Mouse (Mus musculus) heart, embryonic 14.5 days (tissue): Measurements from ENCODE around the gene Gm9803. TPM values are rescaled to one million over a fixed set of nuclear protein-coding genes. Genes with fewer than 3 reads are reported as not detected.
"Not testable (repeated sequence)": the region's sequence is repeated elsewhere in the genome, so short reads cannot be mapped to it uniquely, and the experiment has no call there.

ENCODE experiments used
- ATAC-seq: fragments of 200-750 bp; cut with Nextera tagmentation; 2 replicates; pipeline ENCODE4 v1.8.0; 2017; ENCODE audit warnings: low read depth, moderate TSS enrichment; ENCODE audit not compliant: insufficient number of reproducible peaks, insufficient read depth, low FRiP score
- H3K27ac ChIP-seq, 2 experiments: fragments of 200-500 bp in 1 of 2; fragments of 300-500 bp in 1 of 2; sonication (generic) in 1 of 2; replicated peaks in 1 of 2; 2 replicates each; pipeline ENCODE4 v1.5.1; 2012 to 2014; ENCODE audit warnings: low read depth in 2 of 2, low read length in 2 of 2, control low read depth in 1 of 2, mild to moderate bottlenecking in 1 of 2, mixed read lengths in 1 of 2; ENCODE audit not compliant: control insufficient read depth in 1 of 2, insufficient read depth in 1 of 2
- H3K27me3 ChIP-seq: fragments of 300-500 bp; sonication (generic); 2 replicates; pipeline ENCODE4 v1.6.1; 2014; ENCODE audit warnings: mild to moderate bottlenecking, low read length, control low read depth; ENCODE audit not compliant: control insufficient read depth, insufficient read depth
- H3K36me3 ChIP-seq: fragments of 300-500 bp; sonication (generic); 2 replicates; pipeline ENCODE4 v1.6.1; 2014; ENCODE audit warnings: mild to moderate bottlenecking, control low read depth, low read length, mixed read lengths; ENCODE audit not compliant: control insufficient read depth, insufficient read depth
- H3K4me1 ChIP-seq, 2 experiments: fragments of 200-500 bp in 1 of 2; fragments of 300-500 bp in 1 of 2; sonication (generic) in 1 of 2; 2 replicates each; pipeline ENCODE4 v1.6.1; 2012 to 2014; ENCODE audit warnings: low read length in 2 of 2, control low read depth in 1 of 2, mixed read lengths in 1 of 2; ENCODE audit not compliant: control insufficient read depth in 2 of 2, insufficient read depth in 2 of 2
- H3K4me2 ChIP-seq: fragments of 300-500 bp; sonication (generic); 2 replicates; pipeline ENCODE4 v1.6.1; 2014; ENCODE audit warnings: mild to moderate bottlenecking, low read length
- H3K4me3 ChIP-seq, 2 experiments: fragments of 200-500 bp in 1 of 2; fragments of 300-500 bp in 1 of 2; sonication (generic) in 1 of 2; 2 replicates each; pipeline ENCODE4 v1.5.1; 2012 to 2014; ENCODE audit warnings: low read length in 2 of 2, mild to moderate bottlenecking in 2 of 2, control low read depth in 1 of 2, low read depth in 1 of 2, moderate library complexity in 1 of 2; ENCODE audit not compliant: control insufficient read depth in 1 of 2, insufficient read depth in 1 of 2
- H3K9ac ChIP-seq: fragments of 300-500 bp; sonication (generic); 2 replicates; pipeline ENCODE4 v1.6.1; 2014; ENCODE audit warnings: mild to moderate bottlenecking, low read length
- H3K9me3 ChIP-seq: fragments of 300-500 bp; sonication (generic); 2 replicates; pipeline ENCODE4 v1.6.1; 2016; ENCODE audit warnings: low read length, control low read depth; ENCODE audit not compliant: control insufficient read depth
- WGBS: fragments of 180-500 bp; shearing (Covaris S2); extraction: QIAGEN DNeasy Blood & Tissue Kit; methylation state at CpG from one replicate; pipeline ENCODE4 v1.1.7; 2014; 5-methylcytosine and 5-hydroxymethylcytosine counted together
- polyA plus RNA-seq: library from polyadenylated mRNA; unstranded; fragments of >200 nt; fragmentation: Nextera tagmentation; extraction: Ambion mirVana; gene quantifications from 2 replicates; pipeline ENCODE4 v1.2.1, GENCODE M21; 2014

Gm9803 gene
- polyA plus RNA-seq, result 16.6 and 19.3 TPM in 2 replicates

- H3K4me1 ChIP-seq, H3K4me3 ChIP-seq, H3K9ac ChIP-seq, H3K4me2 ChIP-seq, ATAC-seq, H3K27me3 ChIP-seq, H3K9me3 ChIP-seq, H3K27ac ChIP-seq: not testable (repeated sequence)
- peaks cover 43% of the 10 kb centered on the region for H3K36me3 ChIP-seq
- 97% methylated on average over 10 of the region's 10 CpGs for WGBS
Observed at GRCm38 (mm10) chr10:43523931-43524330, at the start of gene Gm9803. TSS of gene Gm9803 (plus strand) at chr10:43524084.

GRCm38 (mm10) chr10:43475376-43475775, 48.5 kb upstream of the Gm9803 start:
- H3K27ac ChIP-seq, result no peak overlapping the region
- H3K9me3 ChIP-seq, result no peaks in the 10 kb centered on the region
- WGBS, result 48% methylated on average over 4 of the region's 4 CpGs
- no peaks in the 10 kb centered on the region for H3K36me3 ChIP-seq
- ATAC-seq, result no peak
- no peak overlapping the region for H3K4me2 ChIP-seq
- no peaks in the 10 kb centered on the region for H3K27me3 ChIP-seq
- peaks cover under 1 to 7% of the 10 kb centered on the region in 2 experiments; a peak in 3 of 4 replicates for H3K4me1 ChIP-seq
- no peak overlapping the region for H3K9ac ChIP-seq
- H3K4me3 ChIP-seq, result no peak overlapping the region

- ATAC-seq, result no peak
- H3K9me3 ChIP-seq, result no peaks in the 10 kb centered on the region
- H3K4me3 ChIP-seq, result peak overlapping the region; percentile 89 to 90; a peak in 3 of 4 replicates
- peaks cover 3 to 17% of the 10 kb centered on the region in 2 experiments; a peak in 3 of 4 replicates for H3K4me1 ChIP-seq
- no peaks in the 10 kb centered on the region for H3K36me3 ChIP-seq
- 0 out of 4 replicates have a peak overlapping the region, but pooled peaks of 1 of the 2 experiments have one; percentile 98 for H3K27ac ChIP-seq
- H3K9ac ChIP-seq, result peak overlapping the region; percentile 95
- H3K27me3 ChIP-seq, result no peaks in the 10 kb centered on the region
- 8% methylated on average over 9 of the region's 9 CpGs for WGBS
- peak overlapping the region; percentile 96 for H3K4me2 ChIP-seq
Observed at GRCm38 (mm10) chr10:43477459-43477858, 46.4 kb upstream of the Gm9803 start.

DNA sequence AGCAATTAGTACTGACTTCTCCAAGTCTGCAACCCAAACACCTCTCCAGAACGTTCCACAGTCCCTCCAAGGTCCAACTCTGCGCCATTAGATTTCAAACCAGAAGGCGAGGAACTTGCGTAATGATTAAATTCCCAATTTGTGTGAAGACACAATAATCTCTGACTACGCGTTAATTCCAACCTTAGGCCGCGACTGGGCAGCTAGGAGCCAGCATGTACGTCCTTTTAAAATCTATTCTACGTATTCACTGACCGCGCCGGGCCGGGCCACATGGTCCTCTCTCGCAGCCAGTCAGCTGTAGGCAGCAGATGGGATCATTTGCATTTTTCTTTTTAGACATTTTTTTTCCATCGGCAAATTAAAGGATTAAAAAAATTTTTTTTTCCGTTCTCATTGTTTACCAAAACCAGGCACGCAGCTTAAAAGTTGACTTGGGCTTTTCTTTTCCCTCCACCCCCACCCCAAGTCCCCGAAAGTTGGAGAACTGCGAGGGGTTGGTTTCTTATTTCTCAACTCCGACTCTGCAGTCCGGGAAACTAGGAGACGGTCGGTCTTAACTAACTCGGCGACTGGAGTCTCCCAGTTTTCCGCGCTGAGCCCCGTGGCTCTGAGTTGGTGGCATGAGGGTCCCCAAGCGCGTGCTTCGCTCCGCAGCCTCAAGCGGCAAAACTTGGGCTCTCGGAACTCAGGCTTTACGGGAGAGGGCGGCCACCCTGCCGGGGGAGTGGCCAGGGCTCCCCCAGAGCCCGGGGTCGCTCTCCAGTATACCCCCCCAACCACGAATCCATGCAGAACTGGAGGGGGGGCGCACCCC, 45.8 kb upstream of the Gm9803 start:
- no peaks in the 10 kb centered on the region for H3K9me3 ChIP-seq
- H3K27ac ChIP-seq, result peak overlapping the region; percentile 86 to 98
- H3K27me3 ChIP-seq, result no peaks in the 10 kb centered on the region
- H3K4me3 ChIP-seq, result peak overlapping the region; percentile 89 to 90
- 0 out of 2 replicates have a peak, but pooled peaks have one; percentile 14 for ATAC-seq
- WGBS, result under 1% methylated on average over 41 of the region's 42 CpGs
- peaks cover 4 to 23% of the 10 kb centered on the region in 2 experiments; a peak in 3 of 4 replicates for H3K4me1 ChIP-seq
- no peaks in the 10 kb centered on the region for H3K36me3 ChIP-seq
- peak overlapping the region; percentile 95 for H3K9ac ChIP-seq
- H3K4me2 ChIP-seq, result peak overlapping the region; percentile 96

- ATAC-seq, result peak; percentile 32
- peaks cover 9 to 30% of the 10 kb centered on the region in 2 experiments; a peak in 3 of 4 replicates for H3K4me1 ChIP-seq
- under 1% methylated on average over 81 of the region's 101 CpGs for WGBS
- H3K27me3 ChIP-seq, result no peaks in the 10 kb centered on the region
- peak within 1 kb of the TSS; percentile 95 for H3K9ac ChIP-seq
- H3K36me3 ChIP-seq, result no peaks in the 10 kb centered on the region
- peak within 1 kb of the TSS; percentile 96 for H3K4me2 ChIP-seq
- H3K9me3 ChIP-seq, result no peaks in the 10 kb centered on the region
- H3K4me3 ChIP-seq, result peak within 1 kb of the TSS; percentile 89 to 90
- peak within 1 kb of the TSS; percentile 86 to 98 for H3K27ac ChIP-seq
Observed at GRCm38 (mm10) chr10:43478751-43479435, 45.0 kb upstream of the Gm9803 start, which contains the start of gene Bend3. TSS of gene Bend3 (plus strand) at chr10:43478831.

GRCm38 (mm10) chr10:43479436-43480157, 44.3 kb upstream of the Gm9803 start:
- no peaks in the 10 kb centered on the region for H3K9me3 ChIP-seq
- peak; percentile 81 for ATAC-seq
- H3K4me2 ChIP-seq, result peak overlapping the region; percentile 96
- H3K27ac ChIP-seq, result peak overlapping the region; percentile 84 to 98
- under 1% methylated on average over 59 of the region's 103 CpGs for WGBS
- no peaks in the 10 kb centered on the region for H3K27me3 ChIP-seq
- H3K36me3 ChIP-seq, result no peaks in the 10 kb centered on the region
- H3K4me1 ChIP-seq, result peaks cover 11 to 30% of the 10 kb centered on the region in 2 experiments; a peak in 3 of 4 replicates
- peak overlapping the region; percentile 95 for H3K9ac ChIP-seq
- H3K4me3 ChIP-seq, result peak overlapping the region; percentile 89 to 90
